Mouse (Mus musculus) right cerebral cortex, adult 2 months (tissue): ENCODE measurements around the gene Flcn.
"Not testable (repeated sequence)": the region's sequence is repeated elsewhere in the genome, so short reads cannot be mapped to it uniquely, and the experiment has no call there.

Experiments used
- DNase-seq, 2 experiments: peaks; one replicate each; pipeline ENCODE4 v3.0.0; 2021 to 2022; ENCODE audit warnings: low spot score in 2 of 2

Gene Flcn

DNA sequence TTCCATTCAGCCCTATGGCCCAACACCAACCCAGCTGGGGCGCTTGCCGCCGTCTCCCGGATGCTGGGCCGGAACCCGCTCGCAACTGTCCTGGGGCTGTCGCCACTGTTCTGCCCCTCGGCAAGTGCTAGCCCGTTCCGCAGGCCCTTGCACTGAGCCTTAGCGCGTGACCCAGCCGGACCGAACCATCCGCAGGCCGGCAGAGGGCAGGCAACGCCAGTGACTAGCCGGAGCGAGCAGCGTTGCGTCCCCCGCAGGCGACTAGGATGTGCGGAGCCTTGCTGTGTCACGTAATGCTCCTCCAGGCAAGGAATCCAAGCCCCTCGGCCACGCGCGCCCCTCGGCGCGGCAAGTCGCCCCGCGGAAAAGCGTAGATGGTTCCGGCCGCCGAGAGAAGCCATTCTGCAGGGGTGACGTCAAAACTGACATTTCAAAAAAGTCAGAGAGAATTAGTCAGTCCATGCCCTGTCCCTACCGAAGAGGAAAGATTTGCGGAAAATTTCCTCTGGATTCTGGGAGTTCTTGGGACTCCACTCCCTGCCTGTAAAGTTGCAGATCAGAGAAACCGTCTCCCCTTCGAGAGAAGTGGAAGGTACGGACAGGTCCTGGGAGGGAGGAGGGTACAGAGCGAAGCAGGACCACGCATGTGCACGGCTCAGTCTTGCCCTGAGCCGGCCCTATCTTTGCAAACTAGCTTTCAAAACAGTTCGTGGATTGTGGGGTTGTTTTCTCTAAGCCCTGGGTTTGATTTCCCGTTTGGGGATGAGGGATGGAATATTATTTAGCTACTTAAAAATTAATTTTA is at the start of gene Flcn:
Gene Flcn, minus strand, starts transcription at position 347 of the 805 bp plus-strand sequence.
- peak; percentile 87 for DNase-seq

DNA sequence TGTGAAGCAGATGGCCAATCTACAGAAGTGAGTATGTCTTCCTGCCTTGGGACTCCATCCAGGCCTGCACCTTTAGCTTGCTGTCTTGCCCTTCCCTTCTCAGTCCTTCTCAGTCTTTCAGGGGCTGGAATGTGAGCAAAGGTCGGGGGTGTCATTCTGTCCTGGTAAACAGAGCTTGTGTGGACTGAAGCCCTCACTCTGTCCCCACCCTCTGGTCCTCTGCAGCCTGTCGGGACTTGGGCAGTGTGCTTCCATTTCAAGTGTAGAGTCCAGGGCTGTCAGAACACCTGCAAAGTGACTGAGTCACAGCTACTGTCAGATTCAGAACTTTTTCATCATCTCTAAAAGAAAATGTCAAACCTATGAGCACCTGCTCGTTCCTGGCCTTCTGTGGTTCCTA is 43.0 kb upstream of the Flcn start:
- DNase-seq, result no peak

DNA sequence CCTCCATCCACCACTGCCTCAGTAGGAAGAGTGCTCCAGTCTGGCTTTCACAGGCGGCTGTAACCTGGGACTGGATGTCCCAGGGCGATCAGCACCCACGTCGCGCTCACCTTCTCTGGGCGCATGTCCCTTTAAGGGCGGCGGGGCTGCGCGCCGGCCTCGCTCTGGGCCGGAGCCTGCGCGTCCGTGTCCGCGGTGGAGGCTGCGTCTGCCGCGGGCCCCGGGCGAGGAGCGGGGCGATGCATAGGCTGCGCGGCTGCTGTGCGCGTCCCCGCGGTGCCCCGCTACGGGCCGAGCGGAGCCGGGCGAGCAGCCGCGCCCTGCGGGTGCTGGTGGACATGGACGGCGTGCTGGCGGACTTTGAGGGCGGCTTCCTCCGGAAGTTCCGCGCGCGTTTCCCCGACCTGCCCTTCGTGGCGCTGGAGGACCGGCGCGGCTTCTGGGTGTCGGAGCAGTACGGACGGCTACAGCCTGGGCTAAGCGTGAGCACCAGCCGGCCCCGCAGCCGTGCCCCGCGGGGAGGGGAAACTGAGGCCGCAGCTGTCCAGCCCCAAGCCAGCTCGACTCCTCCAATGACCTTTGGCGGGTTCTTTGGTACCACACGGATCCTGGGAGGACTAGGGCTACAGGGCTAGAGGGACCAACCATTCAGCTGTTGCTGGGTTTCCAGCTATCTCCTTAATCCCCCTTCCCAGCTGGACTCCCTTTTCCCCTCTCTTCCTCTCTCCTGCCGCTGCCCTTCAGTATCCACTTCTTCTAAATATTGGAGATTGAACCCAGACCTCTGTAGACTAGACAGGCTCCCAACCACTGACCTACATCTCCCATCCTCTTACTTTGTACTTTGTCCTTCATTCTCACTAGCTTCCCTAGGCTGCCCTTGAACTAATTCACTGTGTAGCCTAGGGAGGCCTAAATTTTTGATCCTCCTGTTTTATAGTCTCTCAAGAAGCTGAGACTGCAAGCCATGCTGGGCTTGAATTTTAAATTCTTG is 38.4 kb upstream of the Flcn start:
- DNase-seq, result peak; percentile 67 to 78

DNA sequence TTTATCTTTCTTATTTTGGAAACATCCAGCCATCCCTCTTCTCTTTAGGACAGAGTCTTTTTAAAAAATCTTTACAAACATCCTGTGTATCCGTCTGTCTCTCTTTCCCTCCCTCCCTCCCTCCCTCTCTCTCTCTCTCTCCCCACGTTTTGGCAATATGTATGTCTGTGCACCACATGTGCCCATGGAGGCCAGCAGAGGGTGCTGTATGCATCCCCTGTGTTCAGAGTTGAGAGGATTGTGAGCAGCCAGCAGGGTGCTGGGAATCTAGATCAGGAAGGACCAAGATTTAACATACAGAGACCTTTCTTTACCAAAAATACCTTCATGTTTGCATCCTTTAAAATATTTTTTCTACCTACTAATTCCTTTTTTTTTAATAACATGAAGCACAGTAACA is 37.3 kb upstream of the Flcn start:
- peak; percentile 21 to 27 for DNase-seq

DNA sequence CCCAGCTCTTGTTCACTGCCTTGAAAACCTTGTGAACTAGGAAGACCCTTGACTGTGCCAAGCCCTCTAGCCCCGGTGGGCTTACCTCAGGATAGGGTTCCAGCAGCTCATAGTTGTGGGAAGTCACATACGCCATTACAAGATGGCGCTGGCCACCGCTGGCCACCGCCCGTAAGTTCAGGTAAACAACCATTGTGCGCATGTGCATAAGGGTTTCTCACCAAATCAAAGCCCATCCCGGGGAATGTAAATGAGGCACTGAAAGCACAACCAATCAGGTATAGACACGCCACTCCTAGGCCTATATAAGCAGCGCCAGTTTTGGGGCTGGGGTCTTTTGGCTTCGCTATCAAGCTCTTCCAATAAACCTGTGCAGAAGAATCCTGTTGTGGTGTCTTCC is 36.5 kb upstream of the Flcn start:
- no peak for DNase-seq

DNA sequence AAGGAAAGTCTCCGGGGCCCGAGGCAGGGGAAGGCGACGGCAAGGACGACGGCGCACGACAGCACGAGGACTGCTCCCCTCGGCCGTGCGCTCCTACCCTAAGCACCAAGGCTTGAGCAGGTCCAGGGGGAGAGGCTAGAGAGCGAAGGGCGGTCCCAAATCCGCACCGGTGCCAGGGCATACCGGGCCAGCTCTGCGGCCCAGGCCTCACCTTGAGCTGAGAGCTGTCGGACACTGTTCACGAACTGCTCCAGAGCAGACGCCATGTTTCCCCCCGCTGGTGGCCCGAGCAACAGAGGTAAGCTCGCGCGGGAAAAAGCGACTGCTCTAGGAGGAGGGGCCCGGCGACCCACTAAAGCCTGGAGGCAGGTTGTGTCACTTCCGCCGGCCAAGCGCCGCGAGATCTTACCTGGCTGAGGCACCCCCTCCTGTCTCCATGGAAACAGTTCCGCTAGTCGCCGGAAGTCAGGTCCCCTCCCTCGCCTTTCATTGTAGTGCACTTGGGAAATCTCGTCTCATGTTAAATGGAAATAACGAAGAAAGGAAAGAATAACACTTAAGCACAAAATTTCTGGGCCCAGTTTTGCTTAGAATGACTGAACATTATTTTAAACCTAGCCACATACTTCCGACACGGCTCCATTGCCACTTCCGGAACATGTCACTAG is 29.8 kb upstream of the Flcn start, which contains the start of gene Cops3:
Gene Cops3, minus strand, starts transcription at position 380 of the 668 bp plus-strand sequence.
- peak; percentile 93 to 96 for DNase-seq

DNA sequence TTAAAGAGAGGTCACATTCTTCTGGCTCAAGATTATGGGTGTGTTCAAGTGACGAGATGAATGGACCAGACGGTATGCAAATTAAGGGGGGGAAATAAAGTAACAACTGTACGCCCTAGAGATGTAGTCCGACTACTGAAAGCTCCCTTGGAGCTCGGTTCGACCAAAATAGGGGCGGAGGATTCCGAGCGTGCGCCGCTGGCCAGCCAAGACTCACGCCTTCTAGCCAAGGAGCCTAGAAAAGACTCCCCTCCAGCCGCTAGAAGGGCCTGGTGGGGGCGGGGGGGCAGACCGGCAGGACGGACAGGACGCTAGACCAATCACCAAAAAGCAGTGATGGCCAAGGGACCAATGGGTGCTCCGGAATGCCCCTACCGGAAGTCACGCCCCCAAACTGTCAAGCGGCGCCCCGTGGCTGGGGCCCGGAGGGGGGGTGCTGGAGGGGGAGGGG is 29.2 kb upstream of the Flcn start, which contains the start of gene Nt5m:
Gene Nt5m, plus strand, starts transcription at position 440 of the 451 bp plus-strand sequence.
- peak; percentile 92 to 95 for DNase-seq

DNA sequence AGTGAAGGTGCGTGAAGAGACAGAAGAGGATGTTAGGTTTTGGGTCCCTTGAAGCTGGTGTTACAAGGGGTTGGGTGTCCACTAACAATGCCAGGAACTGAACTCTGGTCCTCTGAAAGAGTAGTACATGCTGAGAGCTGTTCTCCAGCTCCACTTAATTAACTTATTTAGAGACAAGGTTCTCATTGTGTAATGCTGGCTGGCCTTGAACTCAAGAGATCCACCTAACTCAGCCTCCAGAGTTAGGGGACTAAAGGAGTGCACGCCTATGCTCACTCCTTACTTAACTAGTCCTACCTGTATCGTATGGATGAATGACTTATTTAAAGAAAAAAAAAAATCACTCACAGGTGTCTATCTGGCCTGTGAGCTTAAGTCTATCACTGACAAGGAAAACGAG is 28.6 kb upstream of the Flcn start:
- no peak for DNase-seq

DNA sequence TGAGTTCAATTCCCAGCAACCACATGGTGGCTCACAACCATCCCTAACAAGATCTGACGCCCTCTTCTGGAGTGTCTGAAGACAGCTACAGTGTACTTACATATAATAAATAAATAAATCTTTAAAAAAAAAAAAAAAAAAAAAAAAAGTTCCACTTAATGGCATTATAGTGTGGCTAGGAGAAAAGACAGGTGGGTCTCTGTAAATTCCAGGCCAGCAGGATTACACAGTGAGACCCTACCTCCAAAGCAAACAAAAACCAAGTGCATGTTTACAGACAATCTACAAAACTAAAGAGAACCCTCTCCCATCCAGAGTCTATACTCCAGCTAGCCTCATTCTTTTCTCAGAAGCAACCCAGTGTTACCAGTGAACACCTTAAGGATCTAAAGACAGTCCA is 28.0 kb upstream of the Flcn start:
- not testable (repeated sequence) for DNase-seq

DNA sequence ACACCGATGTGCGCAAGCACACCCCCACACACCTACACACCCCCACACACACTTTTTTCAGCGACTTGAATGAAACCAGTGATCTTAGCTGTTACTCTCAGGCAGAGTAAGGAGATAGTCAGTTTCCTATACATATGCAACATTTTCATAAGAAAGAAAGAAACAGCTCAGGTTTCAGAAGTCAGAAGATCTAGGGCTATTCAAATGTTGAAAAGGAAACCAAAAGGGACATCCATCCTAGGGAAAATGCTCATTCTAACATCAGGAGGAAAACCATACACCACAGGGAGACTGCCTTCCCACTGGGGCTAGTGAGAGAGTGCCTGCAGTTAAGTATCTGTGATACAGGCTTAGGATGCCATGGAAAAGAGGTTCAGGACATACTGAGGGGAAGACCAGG is 11.8 kb upstream of the Flcn start:
- DNase-seq, result no peak

DNA sequence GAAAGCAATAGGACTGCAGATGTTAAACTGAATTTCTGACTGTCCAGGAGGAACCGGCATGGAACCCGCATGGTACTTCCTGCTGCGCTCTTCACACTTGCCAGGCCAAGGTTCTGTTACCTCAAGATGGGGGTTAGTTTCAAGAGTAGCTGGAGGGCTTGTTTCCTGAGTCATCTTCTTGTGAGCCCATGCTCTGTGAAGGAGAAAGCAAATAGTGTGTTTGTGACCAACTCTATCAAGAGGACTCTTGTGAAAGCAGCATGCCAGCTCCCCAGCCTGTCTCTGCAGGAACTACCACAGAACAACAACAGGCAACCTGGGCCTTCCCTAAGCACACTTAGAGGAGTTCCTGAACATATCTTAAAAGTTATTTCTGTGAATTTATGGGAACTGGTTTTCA is 8.1 kb upstream of the Flcn start:
- DNase-seq, result no peak

DNA sequence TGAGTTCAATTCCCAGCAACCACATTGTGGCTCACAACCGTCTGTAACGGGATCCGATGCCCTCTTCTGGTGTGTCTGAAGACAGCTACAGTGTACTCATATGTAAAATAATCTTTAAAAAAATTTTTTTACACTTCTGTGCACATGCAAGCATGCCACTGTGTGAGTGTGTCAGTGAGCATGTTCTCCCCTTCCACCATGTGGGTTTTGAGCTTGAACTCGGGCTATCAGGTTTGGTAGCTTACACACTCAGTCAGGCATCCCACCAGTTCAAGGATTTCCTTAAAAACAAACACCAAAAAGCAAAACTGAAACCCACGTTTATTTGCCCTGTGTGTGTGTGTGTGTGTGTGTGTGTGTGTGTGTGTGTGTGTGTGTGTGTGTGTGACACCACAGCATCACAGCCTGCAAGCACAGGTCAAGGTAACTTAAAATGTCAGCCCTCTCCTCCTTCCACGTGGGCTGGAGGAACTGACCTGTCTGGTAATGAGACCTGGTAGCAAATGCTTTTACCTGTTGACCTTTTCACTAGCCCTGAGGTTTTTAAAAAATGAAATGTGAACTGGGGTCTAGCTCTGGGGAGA is 5.8 kb upstream of the Flcn start:
- no peak for DNase-seq

DNA sequence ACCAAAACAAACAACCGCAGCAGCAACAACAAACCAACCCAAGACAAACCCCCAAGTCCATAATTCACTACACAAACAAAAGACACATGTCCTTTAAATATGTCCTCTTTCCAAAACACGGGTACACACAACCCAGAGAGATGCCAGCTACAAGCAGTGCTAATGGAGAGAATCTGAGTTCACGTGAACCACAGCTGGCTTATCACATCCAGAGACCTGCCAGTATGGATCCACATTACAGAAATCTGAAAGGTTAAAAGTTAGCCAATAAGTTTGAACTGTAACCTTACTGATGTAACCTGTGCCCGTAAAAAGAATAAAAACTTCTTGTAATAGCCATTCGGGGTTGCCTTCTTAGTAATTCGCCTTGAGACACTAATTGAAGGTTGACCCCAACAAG is 5.1 kb upstream of the Flcn start:
- DNase-seq, result no peak

DNA sequence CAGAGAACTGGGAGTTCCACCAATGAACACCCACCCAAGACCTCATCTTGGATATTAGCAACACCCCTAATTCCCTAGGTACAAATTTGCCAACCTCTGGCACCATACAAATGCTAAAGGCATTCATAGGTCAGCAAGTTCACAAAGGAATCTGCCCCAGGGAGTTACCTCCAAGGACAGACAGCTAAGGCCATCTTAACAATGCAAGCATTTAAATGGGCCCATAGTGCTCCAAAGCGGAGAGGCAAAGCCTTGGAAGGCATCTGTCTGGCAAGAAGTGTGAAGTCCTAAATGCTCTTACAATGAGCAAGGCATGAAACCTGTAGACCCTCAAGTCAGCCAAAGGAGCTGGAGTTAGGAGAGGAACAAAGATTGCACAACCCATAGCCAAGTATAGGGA is 4.5 kb upstream of the Flcn start:
- no peak for DNase-seq

DNA sequence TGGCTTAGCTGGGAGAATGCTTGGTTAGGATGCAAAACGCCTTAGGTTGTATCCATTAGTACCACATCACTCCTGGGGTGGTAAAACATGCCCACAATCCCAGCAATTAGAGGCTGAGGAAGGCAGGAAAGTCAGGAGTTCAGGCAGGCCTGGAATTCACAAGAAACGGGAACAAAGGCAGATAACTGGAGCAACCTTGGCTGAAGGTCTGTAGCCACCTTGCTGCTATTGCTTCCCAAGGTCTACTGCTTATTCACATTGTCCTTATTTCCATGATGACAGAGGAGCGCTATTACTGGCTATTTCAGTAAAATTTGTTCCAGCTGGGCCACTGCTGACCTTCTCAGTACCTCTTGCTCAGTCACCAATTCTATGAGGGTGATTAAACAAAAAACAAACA is 3.5 kb upstream of the Flcn start:
- DNase-seq, result no peak

DNA sequence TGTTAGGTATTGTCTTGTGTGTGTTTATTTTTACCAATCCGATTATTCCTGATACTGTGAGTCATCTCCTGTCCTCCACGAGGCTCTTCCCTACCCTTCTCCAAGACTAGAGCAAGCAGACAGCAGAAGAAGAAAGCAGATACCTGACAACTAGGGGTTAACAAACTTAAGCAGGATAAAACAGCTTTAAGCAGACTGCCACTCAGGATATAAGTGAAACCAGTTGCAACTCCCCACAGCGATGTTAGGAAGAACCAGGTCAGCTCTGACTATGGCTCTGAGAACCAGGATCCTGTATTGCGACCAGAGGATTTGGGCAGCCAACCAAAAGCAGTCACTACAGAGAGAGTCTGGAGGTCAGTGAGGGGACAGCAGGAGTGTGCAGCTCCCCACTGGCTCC is 1.4 kb upstream of the Flcn start:
- no peak for DNase-seq

DNA sequence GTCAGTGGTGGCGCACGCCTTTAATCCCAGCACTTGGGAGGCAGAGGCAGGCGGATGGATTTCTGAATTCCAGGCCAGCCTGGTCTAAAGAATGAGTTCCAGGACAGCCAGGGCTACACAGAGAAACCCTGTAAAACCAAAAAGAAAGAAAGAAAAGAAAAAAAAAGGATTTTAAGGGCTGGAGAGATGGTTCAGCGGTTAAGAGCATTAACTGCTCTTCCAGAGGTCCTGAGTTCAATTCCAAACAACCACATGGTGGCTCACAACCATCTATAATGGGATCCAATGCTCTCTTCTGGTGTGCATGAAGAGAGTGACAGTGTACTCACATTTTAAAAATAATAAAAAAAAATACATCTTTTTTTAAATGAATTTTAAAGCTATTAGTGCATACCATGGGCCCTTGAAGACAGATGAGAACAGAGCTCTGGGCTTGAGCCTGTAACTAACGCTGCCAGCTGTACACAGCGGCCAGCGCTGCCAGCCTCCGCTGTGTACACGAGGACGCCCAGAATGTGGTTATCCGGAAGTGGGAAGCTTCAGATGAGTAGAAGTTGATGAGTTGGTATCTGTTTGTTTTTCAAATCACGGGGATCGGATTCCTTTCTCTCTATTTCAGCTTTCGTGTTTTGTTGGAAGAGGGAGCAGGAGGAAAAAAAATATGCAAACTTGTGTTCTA is 803 bp upstream of the Flcn start:
- DNase-seq, result no peak

DNA sequence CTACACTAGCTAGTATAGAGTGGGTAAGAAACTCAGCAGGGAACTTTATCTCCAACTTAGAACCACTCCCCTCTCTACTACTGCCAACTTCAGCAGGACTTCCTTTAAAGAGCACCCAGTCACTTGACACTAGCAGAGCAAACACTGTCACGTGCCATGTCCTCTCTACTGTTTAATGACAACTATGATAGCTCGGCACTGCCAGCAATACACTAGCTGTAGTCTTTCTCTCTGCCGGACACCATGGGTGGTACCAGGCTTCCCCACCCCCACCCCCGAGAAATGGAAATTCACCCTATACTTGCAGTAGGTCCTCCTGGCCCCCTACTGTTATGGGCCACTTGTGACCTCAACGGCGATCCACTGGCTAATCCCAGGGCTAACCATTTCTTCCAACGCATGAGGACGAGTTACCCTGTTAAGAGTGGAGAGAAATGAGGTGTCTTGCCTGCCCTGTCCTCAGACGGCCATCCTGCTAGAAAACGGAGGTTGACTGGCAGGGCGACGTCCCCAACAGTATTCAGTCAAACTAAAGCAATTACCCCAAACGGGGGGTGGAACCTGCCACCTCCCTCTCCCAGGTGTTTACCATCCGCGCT is 646 bp downstream of the Flcn start:
- DNase-seq, result peak in 1 of 2 experiments; percentile 27

DNA sequence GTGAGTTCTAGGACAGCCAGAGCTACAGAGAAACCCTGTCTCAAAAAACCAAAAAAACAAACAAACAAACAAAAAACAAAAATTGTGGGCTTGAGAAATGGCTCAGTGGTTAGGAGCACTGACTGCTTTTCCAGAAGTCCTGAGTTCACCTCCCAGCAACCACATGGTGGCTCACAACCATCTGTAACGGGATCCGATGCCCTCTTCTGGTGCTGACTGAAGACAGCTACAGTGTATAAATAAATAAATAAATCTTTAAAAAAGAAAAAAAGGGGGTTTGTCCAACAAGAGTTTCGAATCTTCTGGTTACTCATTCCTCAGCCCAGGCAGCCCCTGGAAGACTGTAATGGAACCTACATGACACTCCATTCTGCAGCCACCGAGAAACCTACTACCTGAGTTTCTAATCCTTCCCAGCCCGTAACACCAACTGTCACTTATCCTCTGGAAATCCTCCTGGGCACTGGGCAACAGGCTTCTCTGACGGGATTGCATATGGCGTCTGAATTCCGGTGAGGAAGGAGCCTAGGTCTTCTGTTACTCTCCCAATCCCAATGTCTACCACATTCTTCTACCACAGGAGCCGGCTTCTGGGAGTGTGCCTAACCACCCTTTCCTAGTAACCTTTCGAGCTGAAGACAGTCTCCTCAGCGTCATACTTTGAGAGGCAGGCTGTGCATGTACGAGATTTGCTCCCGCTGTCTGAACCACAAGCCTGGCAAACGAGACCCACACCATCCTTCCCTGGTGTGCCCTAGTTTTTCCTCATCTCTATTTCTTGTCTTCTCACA is 1.5 kb downstream of the Flcn start:
- DNase-seq, result no peak

DNA sequence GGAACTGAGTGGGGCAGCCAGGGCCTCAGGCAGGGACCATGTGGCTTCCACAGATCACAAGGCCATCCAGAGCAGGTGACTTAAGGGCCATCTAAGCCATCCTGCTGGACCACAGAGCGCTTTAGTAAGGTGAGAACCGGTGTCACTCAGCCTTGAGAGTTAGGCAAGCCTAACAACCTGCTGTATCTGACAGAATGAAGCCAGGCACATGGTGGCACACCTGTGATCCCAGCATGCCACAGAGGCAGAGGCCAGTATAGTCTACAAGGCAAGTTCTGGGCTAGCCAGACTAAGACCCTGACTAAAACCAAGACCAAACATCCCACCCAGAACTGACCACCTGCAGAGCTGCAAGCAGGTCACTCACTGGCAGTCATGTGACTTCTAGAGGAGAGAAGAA is 4.2 kb downstream of the Flcn start:
- no peak for DNase-seq
